Mouse (Mus musculus): ENCODE measurements around the gene Jup. TPM values are rescaled to one million over a fixed set of nuclear protein-coding genes. Genes with fewer than 3 reads are reported as not detected.

The Jup gene
- polyA plus RNA-seq, 1 experiment: 0.29 TPM

DNA sequence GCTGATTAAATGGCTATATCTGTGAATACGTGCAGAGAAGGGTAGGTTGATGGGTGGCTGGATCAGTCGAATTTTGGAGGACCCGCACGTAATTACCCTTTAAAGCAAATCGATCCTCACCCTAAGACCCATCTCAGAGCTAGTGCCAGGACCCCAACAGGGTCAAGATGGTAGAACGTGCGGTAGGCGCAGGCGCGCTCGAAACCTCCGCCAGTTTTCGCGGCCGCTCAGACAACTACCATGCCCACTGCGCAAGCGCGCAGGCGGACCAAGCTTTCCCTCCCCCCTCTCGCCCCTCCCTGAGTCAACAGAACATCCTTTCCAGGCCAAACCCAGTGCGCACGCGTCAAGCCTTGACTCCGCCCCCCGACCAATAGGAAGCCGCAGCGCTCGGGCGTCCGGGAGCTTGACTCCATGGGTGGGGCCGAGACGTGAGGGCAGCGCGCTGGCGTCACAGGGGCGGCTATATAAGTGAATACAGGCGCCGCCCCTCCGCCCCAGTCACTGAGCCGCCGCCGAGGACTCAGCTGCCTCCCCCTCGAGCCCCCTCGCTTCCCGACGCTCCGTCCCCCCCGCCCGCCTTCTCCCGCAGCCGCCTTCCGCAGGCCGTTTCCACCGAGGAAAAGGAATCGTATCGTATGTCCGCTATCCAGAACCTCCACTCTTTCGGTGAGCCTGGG lies 77.9 kb downstream of the Jup start, which contains the start of gene Eif1:
Gene Eif1, plus strand, starts transcription at position 394 of the 680 bp plus-strand sequence.
- Histone ChIP-seq H3K27me3 (ENCODE audit: control insufficient read depth) (no peaks in the 10 kb centered on the region), H3K4me1 (ENCODE audit: control insufficient read depth) (peaks cover 51% of the 10 kb centered on the region), H3K36me3 (ENCODE audit: control insufficient read depth) (peaks cover 29% of the 10 kb centered on the region), H3K9me3 (ENCODE audit: control insufficient read depth, low read length) (no peaks in the 10 kb centered on the region), H3K4me3 (replicated peaks) (peak within 1 kb of the TSS; percentile 89)
- TF ChIP-seq TAL1 (IDR thresholded peaks at IDR 0.05; ENCODE audit: low read length) (no peak), GATA1 (IDR thresholded peaks at IDR 0.05; ENCODE audit: low read length) (no peak)

Other genes starting within 250 kb of the Jup start
- not detected in 2 replicates for gene Krt19, start 249.1 kb downstream of the Jup start, polyA plus RNA-seq (2012)
- gene Krt9, start 204.5 kb downstream of the Jup start, polyA plus RNA-seq (2012): not detected in 2 replicates
- gene Krt14, start 190.2 kb downstream of the Jup start, polyA plus RNA-seq (2012): 0.06 and 0.07 TPM in 2 replicates
- not detected in 2 replicates for gene Krt16, start 148.9 kb downstream of the Jup start, polyA plus RNA-seq (2012)
- gene Krt17, start 136.7 kb downstream of the Jup start, polyA plus RNA-seq (2012): 0.03 and 0.04 TPM in 2 replicates
- 0.04 TPM in 1 of 2 replicates, not detected in the other for gene Krt42, start 127.9 kb downstream of the Jup start, polyA plus RNA-seq (2012)
- 151 and 186 TPM in 2 replicates for gene Eif1, start 77.9 kb downstream of the Jup start, polyA plus RNA-seq (2012)
- 0.09 and 0.11 TPM in 2 replicates for gene Gast, start 63.4 kb downstream of the Jup start, polyA plus RNA-seq (2012)
- 0.03 TPM in 1 of 2 replicates, not detected in the other for gene Hap1, start 41.6 kb downstream of the Jup start, polyA plus RNA-seq (2012)
- gene P3h4, start 17.1 kb upstream of the Jup start, polyA plus RNA-seq (2012): not detected in 2 replicates
- 0.05 and 0.07 TPM in 2 replicates for gene Fkbp10, start 17.9 kb upstream of the Jup start, polyA plus RNA-seq (2012)
- 1.4 and 1.9 TPM in 2 replicates for gene Nt5c3b, start 44.0 kb upstream of the Jup start, polyA plus RNA-seq (2012)
- gene Klhl10, start 44.2 kb upstream of the Jup start, polyA plus RNA-seq (2012): not detected in 2 replicates
- gene Klhl11, start 75.0 kb upstream of the Jup start, polyA plus RNA-seq (2012): 0.03 and 0.06 TPM in 2 replicates
- 0.46 and 1.1 TPM in 2 replicates for gene Acly, start 130.2 kb upstream of the Jup start, polyA plus RNA-seq (2012)
- 0.01 TPM in 1 of 2 replicates, not detected in the other for gene Ttc25, start 147.8 kb upstream of the Jup start, polyA plus RNA-seq (2012)
- 0.09 and 0.11 TPM in 2 replicates for gene Cnp, start 177.1 kb upstream of the Jup start, polyA plus RNA-seq (2012)
- 3.2 and 4.0 TPM in 2 replicates for gene Nkiras2, start 221.5 kb upstream of the Jup start, polyA plus RNA-seq (2012)
- gene Dnajc7, start 222.4 kb upstream of the Jup start, polyA plus RNA-seq (2012): 3.2 and 4.0 TPM in 2 replicates

Measured in erythroblast, embryonic 14.5 days (primary cell).